ENCODE assay signal across 31 mouse cellular contexts in genomic region chr12:51855453-51855852, GRCm38 (mm10). TPM values are rescaled to one million over a fixed set of nuclear protein-coding genes. Genes with fewer than 3 reads are reported as not detected.
A peak's percentile ranks its signal among the peaks of the same experiment; 100 is the strongest.
DNase-seq lines count a peak whose midpoint lies in the region; ATAC-seq and TF ChIP-seq lines count a peak whose summit lies in the region.
"Had no signal": no experiment of that assay in that cellular context is flagged by ENCODE, and none has a peak within 500 bp of the region (broad histone marks: within the 10 kb centered on the region; RNA-seq: fewer than 3 reads in every experiment).

No protein-coding gene starts in this region.

- no peak for TF ChIP-seq CTCF in bone marrow, adult 2 months (IDR thresholded peaks at IDR 0.05; ENCODE audit: control insufficient read depth, insufficient read depth, low read length)
- no peak for TF ChIP-seq CTCF in hindbrain, postnatal 0 days (IDR thresholded peaks at IDR 0.05; ENCODE audit: low read depth)

- H3K36me3 ChIP-seq in liver, embryonic 11.5 days (ENCODE audit: control insufficient read depth, insufficient read depth, low read length) = no peaks in the 10 kb centered on the region
- H3K36me3 ChIP-seq in liver, embryonic 16.5 days (ENCODE audit: control insufficient read depth, insufficient read depth) = no peaks in the 10 kb centered on the region
- H3K36me3 ChIP-seq in hindbrain, postnatal 0 days (ENCODE audit: insufficient read depth, low read length) = no peaks in the 10 kb centered on the region
- H3K36me3 ChIP-seq: embryonic facial prominence, embryonic 10.5 days; embryonic facial prominence, embryonic 15.5 days; forebrain, embryonic 12.5 days; heart, embryonic 12.5 days; kidney, embryonic 15.5 days; midbrain, embryonic 12.5 days; neural tube, embryonic 13.5 days had no signal

- no peak for TF ChIP-seq POLR2A in bone marrow, adult 2 months (IDR thresholded peaks at IDR 0.05; ENCODE audit: borderline replicate concordance, control insufficient read depth, low read depth, low read length)

- no peaks in the 10 kb centered on the region for H3K27me3 ChIP-seq in liver, embryonic 11.5 days (replicated peaks; ENCODE audit: control insufficient read depth, insufficient read depth, low read length)
- no peaks in the 10 kb centered on the region for H3K27me3 ChIP-seq in liver, embryonic 16.5 days (ENCODE audit: control insufficient read depth, insufficient read depth, low read depth, low read length)
- no peaks in the 10 kb centered on the region for H3K27me3 ChIP-seq in hindbrain, postnatal 0 days (ENCODE audit: insufficient read depth, low read length)
- H3K27me3 ChIP-seq: embryonic facial prominence, embryonic 15.5 days; forebrain, embryonic 12.5 days; heart, embryonic 12.5 days; kidney, embryonic 15.5 days; midbrain, embryonic 12.5 days; neural tube, embryonic 13.5 days; Patski had no signal

- peak overlapping the region; percentile 55 for H3K4me2 ChIP-seq in liver, embryonic 11.5 days
- no peak overlapping the region for H3K4me2 ChIP-seq in liver, embryonic 16.5 days (ENCODE audit: low read depth, low read length)
- no peak overlapping the region for H3K4me2 ChIP-seq in hindbrain, postnatal 0 days (ENCODE audit: low read depth, low read length)
- H3K4me2 ChIP-seq: embryonic facial prominence, embryonic 15.5 days; forebrain, embryonic 12.5 days; heart, embryonic 12.5 days; hindbrain, embryonic 14.5 days; kidney, embryonic 15.5 days; lung, embryonic 14.5 days; midbrain, embryonic 12.5 days; neural tube, embryonic 13.5 days had no signal

- no peak for DNase-seq in liver, embryonic 11.5 days (ENCODE audit: low spot score)
- DNase-seq in kidney, adult 9 months = no peak
- DNase-seq in hindbrain, postnatal 0 days (ENCODE audit: low spot score) = no peak
- DNase-seq in layer of hippocampus, adult 11-12 months (ENCODE audit: low spot score) = no peak
- DNase-seq in layer of hippocampus, adult 8-10 months (ENCODE audit: low spot score in 2 of 2) = no peak
- DNase-seq: adrenal gland, postnatal 25 days; cerebellum, adult 11 months; cerebellum, postnatal 10 days; forebrain, postnatal 0 days; heart, adult 2 months; kidney, adult 11 months; kidney, postnatal 25 days; layer of hippocampus, postnatal 36 days; left cerebral cortex, postnatal 4 days; lung, embryonic 14.5 days; lung, postnatal 14 days; thymus, adult 2 months; thymus, postnatal 4 days had no signal

- peak; percentile 85 for ATAC-seq in liver, embryonic 11.5 days (replicated peaks; ENCODE audit: low FRiP score)
- ATAC-seq in liver, embryonic 16.5 days (ENCODE audit: low read depth) = peak; percentile 39
- ATAC-seq in hindbrain, postnatal 0 days = no peak
- ATAC-seq: forebrain, postnatal 0 days; inflammation-experienced regulatory T-cells, adult 6 months; Patski had no signal

- H3K4me1 ChIP-seq in bone marrow, adult 2 months (ENCODE audit: control insufficient read depth, insufficient read depth, low read length) = no peaks in the 10 kb centered on the region
- peaks cover 34% of the 10 kb centered on the region for H3K4me1 ChIP-seq in liver, embryonic 11.5 days (replicated peaks; ENCODE audit: control insufficient read depth, insufficient read depth, low read length)
- peaks cover 32% of the 10 kb centered on the region for H3K4me1 ChIP-seq in liver, embryonic 16.5 days (ENCODE audit: control insufficient read depth, low read depth, low read length)
- no peaks in the 10 kb centered on the region for H3K4me1 ChIP-seq in hindbrain, postnatal 0 days (ENCODE audit: insufficient read depth, low read length)
- H3K4me1 ChIP-seq: embryonic facial prominence, embryonic 10.5 days; embryonic facial prominence, embryonic 15.5 days; forebrain, embryonic 12.5 days; heart, embryonic 12.5 days; kidney, embryonic 15.5 days; midbrain, embryonic 12.5 days; neural tube, embryonic 13.5 days had no signal

- H3K9me3 ChIP-seq in liver, embryonic 11.5 days (ENCODE audit: control insufficient read depth, low read length) = no peaks in the 10 kb centered on the region
- H3K9me3 ChIP-seq in liver, embryonic 16.5 days (replicated peaks; ENCODE audit: control insufficient read depth, low read length) = no peaks in the 10 kb centered on the region
- H3K9me3 ChIP-seq in hindbrain, postnatal 0 days (ENCODE audit: low read length) = no peaks in the 10 kb centered on the region
- H3K9me3 ChIP-seq: embryonic facial prominence, embryonic 10.5 days; embryonic facial prominence, embryonic 15.5 days; forebrain, embryonic 12.5 days; heart, embryonic 12.5 days; kidney, embryonic 15.5 days; midbrain, embryonic 12.5 days; neural tube, embryonic 13.5 days had no signal

- no peak overlapping the region for H3K4me3 ChIP-seq in bone marrow, adult 2 months (replicated peaks; ENCODE audit: control insufficient read depth, low read depth, low read length)
- H3K4me3 ChIP-seq in liver, embryonic 11.5 days (ENCODE audit: low read depth, low read length) = no peak overlapping the region
- H3K4me3 ChIP-seq in liver, embryonic 16.5 days (ENCODE audit: low read depth, low read length) = no peak overlapping the region
- no peak overlapping the region for H3K4me3 ChIP-seq in hindbrain, postnatal 0 days (ENCODE audit: low read length)
- H3K4me3 ChIP-seq: embryonic facial prominence, embryonic 10.5 days; embryonic facial prominence, embryonic 15.5 days; forebrain, embryonic 12.5 days; heart, adult 2 months; heart, embryonic 12.5 days; kidney, embryonic 15.5 days; midbrain, embryonic 12.5 days; myocyte; neural tube, embryonic 13.5 days had no signal

- H3K9ac ChIP-seq in liver, embryonic 11.5 days (ENCODE audit: low read depth, low read length) = peak overlapping the region; percentile 57; the same call in 1 of the 2 replicates
- H3K9ac ChIP-seq in liver, embryonic 16.5 days (ENCODE audit: low read depth, low read length) = no peak overlapping the region
- H3K9ac ChIP-seq in hindbrain, postnatal 0 days (replicated peaks; ENCODE audit: low read length) = no peak overlapping the region
- H3K9ac ChIP-seq: embryonic facial prominence, embryonic 15.5 days; forebrain, embryonic 12.5 days; forebrain, postnatal 0 days; heart, embryonic 12.5 days; hindbrain, embryonic 14.5 days; kidney, embryonic 15.5 days; lung, embryonic 14.5 days; midbrain, embryonic 12.5 days; neural tube, embryonic 13.5 days had no signal

- 0 out of 2 replicates have a peak overlapping the region, but pooled peaks have one; percentile 14 for H3K27ac ChIP-seq in bone marrow, adult 2 months (ENCODE audit: control insufficient read depth, insufficient read depth, low read depth, low read length, poor library complexity)
- H3K27ac ChIP-seq in liver, embryonic 11.5 days (ENCODE audit: low read depth, low read length) = peak overlapping the region; percentile 93
- peak overlapping the region; percentile 46 for H3K27ac ChIP-seq in liver, embryonic 16.5 days (ENCODE audit: low read length)
- H3K27ac ChIP-seq in hindbrain, postnatal 0 days = no peak overlapping the region
- H3K27ac ChIP-seq: embryonic facial prominence, embryonic 10.5 days; embryonic facial prominence, embryonic 15.5 days; forebrain, embryonic 12.5 days; heart, adult 2 months; hindbrain, embryonic 14.5 days; kidney, embryonic 15.5 days; midbrain, embryonic 12.5 days; neural tube, embryonic 13.5 days had no signal

- WGBS in bone marrow, adult 2 months = 52% methylated on average over 7 of the region's 7 CpGs
- 42% methylated on average over 7 of the region's 7 CpGs for WGBS in liver, embryonic 11.5 days
- WGBS in liver, embryonic 16.5 days (ENCODE audit: insufficient replicate concordance) = 28% methylated on average over 7 of the region's 7 CpGs
- WGBS in hindbrain, postnatal 0 days = 83% methylated on average over 7 of the region's 7 CpGs

RNA-seq across cellular contexts. Expression of gene Hectd1, which starts 26.1 kb away (rescaled TPM):
- polyA plus RNA-seq in bone marrow, adult 2 months (2011; ENCODE audit: insufficient read depth, insufficient read length, low replicate concordance, missing spikeins) = 20.1 and 31.2 TPM in 2 replicates
- 59.4 and 60.0 TPM in 2 replicates for polyA plus RNA-seq in liver, embryonic 11.5 days (2014; fragmentation: Nextera tagmentation; extraction: Ambion mirVana)
- 23.6 and 24.6 TPM in 2 replicates for polyA plus RNA-seq in liver, embryonic 16.5 days (2015; fragmentation: Nextera tagmentation; extraction: Ambion mirVana)
- 67.1 and 68.5 TPM in 2 replicates for total RNA-seq in hindbrain, postnatal 0 days (2014; rRNA removed)
- 28.0 and 28.4 TPM in 2 replicates for polyA plus RNA-seq in hindbrain, postnatal 0 days (2015; fragmentation: Nextera tagmentation; extraction: Ambion mirVana)
- 10 to 100 TPM; 76.0 to 86.8 (median 83.3) TPM for total RNA-seq in layer of hippocampus, adult 8-10 months (2022)
